Mouse (Mus musculus): Measurements from ENCODE around the gene Nme1.
"Not testable (repeated sequence)": the region's sequence is repeated elsewhere in the genome, so short reads cannot be mapped to it uniquely, and the experiment has no call there.

Gene Nme1

GRCm38 (mm10) chr11:93965391-93965790 is 2.9 kb downstream of the Nme1 start:
- no peak for DNase-seq (ENCODE audit: low read depth, low spot score)

DNA sequence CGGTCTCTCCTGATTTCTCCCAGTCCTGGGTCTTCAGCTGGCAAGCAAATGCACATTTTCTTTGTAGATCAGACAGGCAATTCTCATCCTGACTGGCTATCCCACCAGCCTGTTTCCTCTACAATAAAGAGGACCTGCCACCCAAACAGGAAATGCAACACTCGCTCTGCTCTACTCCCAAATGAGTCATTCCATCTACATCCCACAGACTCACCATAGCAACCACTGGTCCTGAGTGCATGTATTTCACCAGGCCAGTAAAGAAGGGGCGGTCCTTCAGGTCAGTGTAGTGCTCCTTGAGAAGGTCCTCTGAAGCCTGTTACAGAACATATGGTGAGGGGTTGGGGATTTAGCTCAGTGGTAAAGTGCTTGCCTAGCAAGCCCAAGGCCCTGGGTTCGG is 5.3 kb downstream of the Nme1 start:
- no peak for DNase-seq (ENCODE audit: low read depth, low spot score)

GRCm38 (mm10) chr11:93961482-93961881 is 6.8 kb downstream of the Nme1 start:
- DNase-seq (ENCODE audit: low read depth, low spot score) = no peak

- no peak for DNase-seq (ENCODE audit: low read depth, low spot score)
Measured at GRCm38 (mm10) chr11:93957746-93958145, 10.6 kb downstream of the Nme1 start.

- DNase-seq (ENCODE audit: low read depth, low spot score) = peak; percentile 24
Measured at GRCm38 (mm10) chr11:93957031-93957555, 11.2 kb downstream of the Nme1 start.

DNA sequence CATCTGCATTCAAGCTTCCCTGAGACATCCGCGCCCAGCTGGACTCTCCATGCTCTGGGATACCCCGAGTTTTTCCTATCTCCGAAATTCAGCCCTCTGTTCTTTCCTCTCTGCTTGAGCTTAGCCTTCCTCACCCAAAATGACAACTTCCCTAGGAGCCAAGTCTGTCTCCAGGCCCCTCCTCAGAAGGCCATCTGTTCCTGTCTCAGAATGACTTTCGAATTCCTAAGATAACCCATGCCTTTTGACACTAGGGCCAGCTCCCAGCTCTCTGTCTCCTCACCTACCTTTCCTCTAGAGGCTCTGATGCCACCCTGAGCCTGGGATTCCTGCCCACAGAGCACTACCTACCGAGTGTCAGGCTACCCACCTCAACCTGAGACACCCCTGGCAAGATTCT is 12.2 kb downstream of the Nme1 start, which contains the start of gene Nme2:
TSS of gene Nme2 (minus strand) at position 101 of the 400 bp plus-strand sequence.
- peak; percentile 20 for DNase-seq (ENCODE audit: low read depth, low spot score)

DNA sequence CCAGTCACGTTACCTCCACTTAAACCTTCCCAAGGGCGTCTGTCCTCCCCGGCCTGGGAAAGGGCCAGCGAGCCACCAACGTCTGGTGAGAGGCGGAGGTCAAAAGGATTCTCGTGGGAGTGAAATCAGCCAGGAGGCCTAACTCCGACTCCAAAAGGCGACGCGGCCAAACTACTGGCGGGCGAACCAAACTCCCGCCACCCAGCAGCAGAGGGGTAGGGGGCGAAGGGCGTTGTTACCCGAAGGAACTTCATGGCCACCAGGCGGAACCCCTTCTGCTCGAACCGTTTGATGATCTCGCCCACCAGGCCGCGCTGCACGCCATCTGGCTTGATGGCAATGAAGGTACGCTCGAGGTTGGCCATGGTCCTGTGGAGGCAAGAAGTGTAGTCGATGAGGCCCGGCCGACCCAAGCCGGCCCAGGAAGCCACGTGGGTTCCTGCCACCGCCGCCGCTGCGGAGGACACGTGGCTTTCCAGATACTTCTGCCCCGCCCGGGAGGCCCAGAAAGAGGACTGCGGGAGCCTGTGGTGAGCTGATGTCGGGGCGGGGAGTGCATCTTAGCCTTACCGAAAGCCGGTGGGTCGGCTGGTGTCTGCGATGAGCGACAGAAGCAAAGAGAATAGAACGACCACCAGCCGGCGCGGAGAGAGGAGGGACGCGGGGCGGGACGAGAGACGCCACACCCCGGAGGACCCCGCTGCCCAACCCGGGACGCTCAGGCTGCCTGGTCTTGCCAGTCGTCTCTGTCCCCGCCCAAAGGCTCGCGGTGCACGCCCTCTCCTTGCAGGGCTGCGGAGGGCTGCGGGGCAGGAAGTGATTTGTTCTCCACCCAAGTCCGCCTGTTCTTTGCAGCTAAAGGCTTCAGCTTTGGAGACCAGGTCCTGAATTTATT is 12.8 kb downstream of the Nme1 start:
- DNase-seq (ENCODE audit: low read depth, low spot score) = peak; percentile 94

DNA sequence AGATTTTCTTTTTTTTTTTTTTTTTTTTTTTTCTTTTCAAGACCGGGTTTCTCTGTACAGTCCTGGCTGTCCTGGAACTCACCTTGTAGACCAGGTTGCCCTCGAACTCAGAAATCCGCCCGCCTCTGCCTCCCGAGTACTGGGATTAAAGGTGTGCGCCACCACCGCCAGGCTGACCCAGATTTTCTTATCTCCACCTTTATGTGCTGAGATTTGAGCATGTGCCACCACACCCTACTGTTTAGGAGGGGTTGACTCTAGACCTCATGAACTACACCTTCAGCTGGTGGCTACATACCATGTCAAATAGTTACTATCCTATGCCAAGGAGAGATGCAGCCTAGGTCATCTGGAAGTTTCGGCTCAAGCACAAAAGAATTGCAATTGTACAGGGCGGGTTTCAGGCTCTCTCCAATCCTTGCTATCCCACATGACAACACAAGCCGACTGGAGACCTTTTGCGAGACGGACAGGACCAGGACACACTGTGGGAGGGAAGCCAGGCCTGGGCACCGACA is 13.5 kb downstream of the Nme1 start:
- no peak for DNase-seq (ENCODE audit: low read depth, low spot score)

DNA sequence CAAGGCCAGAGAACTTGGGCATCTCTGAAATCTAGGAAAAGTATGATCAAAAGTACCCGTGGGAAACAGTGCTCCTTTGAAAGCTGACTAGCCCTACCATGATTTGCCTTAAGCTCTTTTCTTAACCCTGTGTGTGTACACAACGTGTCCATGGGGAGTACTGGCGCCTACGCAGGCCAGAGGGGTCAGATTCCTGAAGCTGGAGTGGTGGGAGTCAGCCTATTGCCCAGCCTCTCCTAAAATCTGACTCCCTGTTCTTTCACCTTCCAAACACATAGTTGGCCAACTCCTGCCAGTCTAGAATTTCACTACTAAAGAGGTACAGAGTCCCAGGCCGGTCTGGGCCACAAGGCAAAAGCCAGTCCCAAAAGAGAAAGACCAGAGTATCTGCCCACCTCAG is 15.9 kb downstream of the Nme1 start:
- DNase-seq (ENCODE audit: low read depth, low spot score) = no peak

- DNase-seq (ENCODE audit: low read depth, low spot score) = no peak
Measured at GRCm38 (mm10) chr11:93950045-93950444, 18.3 kb downstream of the Nme1 start.

- no peak for DNase-seq (ENCODE audit: low read depth, low spot score)
Measured at GRCm38 (mm10) chr11:93948887-93949567, 19.3 kb downstream of the Nme1 start.

DNA sequence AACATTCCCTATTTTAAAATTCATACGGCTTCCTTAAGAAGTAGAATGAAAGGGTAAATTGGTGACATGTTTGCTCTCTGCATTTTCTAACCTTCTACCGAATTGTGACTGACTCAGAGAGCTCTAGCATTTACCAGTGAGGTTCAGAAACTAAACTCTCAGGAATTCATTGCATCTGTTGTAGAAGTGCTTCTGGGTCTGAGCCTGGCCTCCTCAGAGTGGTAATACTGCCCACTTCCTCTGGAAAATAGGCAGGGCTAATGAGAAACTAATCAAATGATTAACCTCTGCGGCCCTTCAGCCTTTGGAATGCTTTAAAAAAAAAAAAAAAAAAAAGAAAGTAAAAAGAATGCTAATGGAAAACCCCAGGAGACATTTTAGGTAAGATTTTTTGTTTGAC is 23.3 kb downstream of the Nme1 start:
- DNase-seq (ENCODE audit: low read depth, low spot score) = no peak

DNA sequence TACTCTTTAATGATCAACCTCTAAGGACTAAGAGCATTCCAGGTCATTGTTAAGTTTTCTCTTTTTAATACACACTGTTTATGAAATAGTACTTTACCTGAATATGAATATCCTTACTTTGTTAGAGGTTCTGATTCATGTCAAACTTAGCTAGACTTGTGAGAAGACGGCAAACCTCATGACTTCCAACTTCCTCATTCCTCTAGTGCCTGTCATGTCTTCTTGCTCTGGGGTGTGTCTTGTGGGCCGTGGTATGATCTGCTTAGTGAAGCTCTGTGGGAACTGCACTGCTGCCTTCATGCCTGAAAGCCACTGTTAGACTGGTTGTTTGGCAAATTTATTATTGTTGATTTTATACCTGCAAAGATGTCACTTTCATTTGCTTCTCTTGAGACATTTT is 27.4 kb downstream of the Nme1 start:
- peak; percentile 47 for DNase-seq (ENCODE audit: low read depth, low spot score)

- DNase-seq (ENCODE audit: low read depth, low spot score) = no peak
Measured at GRCm38 (mm10) chr11:93929106-93929505, 39.2 kb downstream of the Nme1 start.

GRCm38 (mm10) chr11:93915019-93915418 is 53.3 kb downstream of the Nme1 start:
- not testable (repeated sequence) for DNase-seq (ENCODE audit: low read depth, low spot score)

DNA sequence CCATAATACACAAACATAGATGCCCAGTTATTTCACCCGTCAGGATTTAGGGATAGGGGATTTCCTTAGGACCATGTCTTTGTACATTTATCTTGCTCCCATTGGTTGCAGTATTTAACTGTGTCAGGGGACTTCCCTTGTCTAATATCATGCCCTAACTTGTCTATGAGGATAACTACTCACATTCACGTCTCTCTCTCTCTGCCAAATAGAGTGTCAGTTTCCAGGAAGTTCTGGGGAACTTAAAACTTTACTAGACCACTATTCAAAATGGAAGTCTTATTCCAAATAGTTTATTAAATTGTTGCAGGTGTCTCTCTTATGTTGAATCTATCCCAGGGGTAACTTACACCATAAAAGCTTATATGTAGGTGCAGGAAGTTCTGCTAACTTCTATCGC is 56.7 kb downstream of the Nme1 start:
- DNase-seq (ENCODE audit: low read depth, low spot score) = no peak

DNA sequence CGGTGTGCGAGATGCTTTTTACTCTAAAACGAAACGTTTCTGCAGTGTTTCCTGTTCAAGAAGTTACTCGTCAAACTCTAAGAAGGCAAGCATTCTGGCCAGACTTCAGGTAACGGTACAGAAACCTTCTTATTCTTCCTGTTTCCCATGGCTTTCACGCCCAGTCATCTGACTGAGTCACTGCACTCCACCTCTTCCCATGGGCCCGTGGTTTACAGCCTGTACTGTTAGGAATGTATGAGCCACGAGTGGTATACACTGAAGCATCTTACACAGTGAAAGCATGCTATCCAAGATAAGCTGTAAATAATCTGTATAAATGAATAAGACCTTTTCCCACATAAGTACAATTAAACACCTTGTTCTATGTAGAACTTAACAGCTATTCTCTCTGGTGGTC is 59.5 kb downstream of the Nme1 start:
- DNase-seq (ENCODE audit: low read depth, low spot score) = no peak

DNA sequence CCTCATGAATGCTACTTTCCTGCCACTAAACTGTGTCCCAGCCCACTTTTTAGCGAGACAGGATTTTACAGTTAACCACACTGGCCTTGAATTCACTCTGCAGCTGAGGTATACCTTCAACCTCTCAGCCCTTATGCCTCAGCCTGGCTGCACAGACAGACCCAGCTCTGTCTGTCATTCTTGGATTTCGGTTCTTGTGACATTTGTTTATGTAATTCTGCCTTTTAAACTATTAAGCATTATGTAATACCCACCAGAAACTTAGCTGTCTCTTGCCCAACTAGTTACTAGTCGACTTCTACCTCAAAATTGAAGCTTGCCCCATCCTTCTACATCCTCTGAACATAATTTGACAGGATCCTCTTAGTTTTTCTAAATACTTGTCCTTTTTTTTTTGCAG is 60.5 kb downstream of the Nme1 start:
- no peak for DNase-seq (ENCODE audit: low read depth, low spot score)

Measured in A20 (cell line).